Mouse (Mus musculus) ES-Bruce4 (cell line): ENCODE measurements around the gene Telo2.

ENCODE experiments used
- CTCF ChIP-seq: IDR thresholded peaks from one replicate; pipeline ENCODE4 v1.8.1; 2011; ENCODE audit warnings: low read depth, low read length
- EP300 ChIP-seq: IDR thresholded peaks from 2 replicates; pipeline ENCODE4 v1.6.1; 2011; ENCODE audit warnings: low read depth, low read length; ENCODE audit not compliant: insufficient read depth
- POLR2A ChIP-seq: IDR thresholded peaks from one replicate; pipeline ENCODE4 v1.8.1; 2011; ENCODE audit warnings: low read length; ENCODE audit not compliant: insufficient read depth

DNA sequence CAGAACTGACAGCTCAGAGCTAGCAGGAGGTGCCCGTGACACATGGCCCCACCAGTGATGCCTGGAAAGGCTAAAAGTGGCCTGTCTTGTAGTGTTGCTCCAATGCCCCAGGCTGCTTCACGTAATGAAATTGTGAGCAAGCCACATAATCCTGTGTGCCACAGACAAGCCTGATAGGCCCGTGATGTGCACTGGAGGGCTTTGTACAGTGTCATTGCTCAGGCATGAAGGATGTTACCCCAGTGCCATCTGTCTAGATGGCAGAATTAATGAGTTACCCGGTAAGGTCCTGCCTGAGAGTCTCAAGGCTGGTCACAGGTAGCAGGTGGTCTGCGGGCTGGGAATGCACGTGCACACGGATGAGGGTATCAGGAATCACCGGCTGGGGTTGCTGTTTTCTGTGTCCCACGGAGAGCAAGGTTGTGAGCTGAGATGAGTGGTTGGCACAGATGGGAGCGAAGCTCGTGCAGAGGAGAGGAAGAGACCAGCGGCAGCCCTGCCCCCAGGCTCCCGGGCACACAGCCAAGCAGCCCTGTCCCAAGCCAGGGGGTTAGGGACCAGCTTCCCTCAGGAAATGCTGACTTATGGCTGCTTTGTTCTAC, 37.9 kb downstream of the Telo2 start:
- TF ChIP-seq EP300 (no peak), CTCF (no peak), POLR2A (no peak)
